Mouse (Mus musculus) liver, embryonic 14.5 days (tissue): ENCODE results near the gene Gm20683. TPM values are rescaled to one million over a fixed set of nuclear protein-coding genes. Genes with fewer than 3 reads are reported as not detected.
"Not testable (repeated sequence)": the region's sequence is repeated elsewhere in the genome, so short reads cannot be mapped to it uniquely, and the experiment has no call there.

Experiments used
- ATAC-seq: fragments of 200-750 bp; cut with Nextera tagmentation; 2 replicates; pipeline ENCODE4 v1.8.0; 2017; ENCODE audit warnings: moderate number of reproducible peaks, mild to moderate bottlenecking, moderate library complexity; ENCODE audit not compliant: insufficient read depth
- DNase-seq, 3 experiments: peaks; one replicate each; pipeline ENCODE4 v3.0.0-alpha.2; 2012 to 2013; ENCODE audit warnings: low read depth in 3 of 3, low spot score in 3 of 3
- H3K27ac ChIP-seq: fragments of 300-500 bp; sonication (generic); 2 replicates; pipeline ENCODE4 v1.5.1; 2014; ENCODE audit warnings: moderate library complexity, mild to moderate bottlenecking, control low read depth, inconsistent platforms
- H3K27me3 ChIP-seq: fragments of 300-500 bp; sonication (generic); 2 replicates; pipeline ENCODE4 v1.6.1; 2014; ENCODE audit warnings: mild to moderate bottlenecking, low read length, moderate library complexity; ENCODE audit not compliant: control insufficient read depth, insufficient read depth
- H3K36me3 ChIP-seq: fragments of 300-500 bp; sonication (generic); replicated peaks from 2 replicates; pipeline ENCODE4 v1.6.1; 2014; ENCODE audit warnings: low read depth; ENCODE audit not compliant: control insufficient read depth, insufficient read depth
- H3K4me1 ChIP-seq, 2 experiments: fragments of 200-500 bp in 1 of 2; fragments of 300-500 bp in 1 of 2; sonication (generic) in 1 of 2; replicated peaks; 2 replicates each; pipeline ENCODE4 v1.6.1; 2012 to 2014; ENCODE audit warnings: antibody characterized with exemption in 1 of 2, inconsistent platforms in 1 of 2, low read length in 1 of 2; ENCODE audit not compliant: control insufficient read depth in 2 of 2, insufficient read depth in 2 of 2
- H3K4me2 ChIP-seq: fragments of 300-500 bp; sonication (generic); 2 replicates; pipeline ENCODE4 v1.6.1; 2014; ENCODE audit warnings: low read depth, mild to moderate bottlenecking, control low read depth, moderate library complexity
- H3K4me3 ChIP-seq, 2 experiments: fragments of 200-500 bp in 1 of 2; fragments of 300-500 bp in 1 of 2; sonication (generic) in 1 of 2; 2 replicates each; pipeline ENCODE4 v1.5.1; 2012 to 2014; ENCODE audit warnings: low read depth in 2 of 2, low read length in 2 of 2, mild to moderate bottlenecking in 2 of 2, control low read depth in 1 of 2, inconsistent platforms in 1 of 2, moderate library complexity in 1 of 2; ENCODE audit not compliant: insufficient read depth in 1 of 2
- H3K9ac ChIP-seq: fragments of 300-500 bp; sonication (generic); replicated peaks from 2 replicates; pipeline ENCODE4 v1.6.1; 2014; ENCODE audit warnings: mild to moderate bottlenecking, control low read depth, moderate library complexity
- H3K9me3 ChIP-seq: fragments of 300-500 bp; sonication (generic); 2 replicates; pipeline ENCODE4 v1.6.1; 2016; ENCODE audit warnings: low read length, mixed read lengths; ENCODE audit not compliant: control insufficient read depth
- CTCF ChIP-seq: IDR thresholded peaks from 2 replicates; pipeline ENCODE4 v1.5.1; 2016; ENCODE audit warnings: antibody characterized with exemption, low read depth, control low read depth
- EP300 ChIP-seq: IDR thresholded peaks from 2 replicates; pipeline ENCODE4 v1.6.1; 2016; ENCODE audit warnings: antibody characterized with exemption, low read depth
- WGBS: fragments of 180-500 bp; shearing (Covaris S2); extraction: QIAGEN DNeasy Blood & Tissue Kit; methylation state at CpG from one replicate; pipeline ENCODE4 v1.1.7; 2014; ENCODE audit not compliant: insufficient replicate concordance; 5-methylcytosine and 5-hydroxymethylcytosine counted together
- polyA plus RNA-seq, 2 experiments: library from polyadenylated mRNA; depleted of rRNA in 1 of 2; stranded (reverse) in 1 of 2; unstranded in 1 of 2; fragments of >200 nt; fragmentation: Nextera tagmentation in 1 of 2; extraction: Ambion mirVana in 1 of 2; gene quantifications; 2 replicates each; pipeline versions ENCODE4 v1.2.1 to v1.2.3; 2012 to 2014

Gene Gm20683
- polyA plus RNA-seq, 2 experiments = 3.3 TPM; not detected in 1

GRCm38 (mm10) chr17:25809606-25810340 is 31.8 kb downstream of the Gm20683 start:
- ATAC-seq = no peak
- 10% methylated on average over 25 of the region's 25 CpGs for WGBS

DNA sequence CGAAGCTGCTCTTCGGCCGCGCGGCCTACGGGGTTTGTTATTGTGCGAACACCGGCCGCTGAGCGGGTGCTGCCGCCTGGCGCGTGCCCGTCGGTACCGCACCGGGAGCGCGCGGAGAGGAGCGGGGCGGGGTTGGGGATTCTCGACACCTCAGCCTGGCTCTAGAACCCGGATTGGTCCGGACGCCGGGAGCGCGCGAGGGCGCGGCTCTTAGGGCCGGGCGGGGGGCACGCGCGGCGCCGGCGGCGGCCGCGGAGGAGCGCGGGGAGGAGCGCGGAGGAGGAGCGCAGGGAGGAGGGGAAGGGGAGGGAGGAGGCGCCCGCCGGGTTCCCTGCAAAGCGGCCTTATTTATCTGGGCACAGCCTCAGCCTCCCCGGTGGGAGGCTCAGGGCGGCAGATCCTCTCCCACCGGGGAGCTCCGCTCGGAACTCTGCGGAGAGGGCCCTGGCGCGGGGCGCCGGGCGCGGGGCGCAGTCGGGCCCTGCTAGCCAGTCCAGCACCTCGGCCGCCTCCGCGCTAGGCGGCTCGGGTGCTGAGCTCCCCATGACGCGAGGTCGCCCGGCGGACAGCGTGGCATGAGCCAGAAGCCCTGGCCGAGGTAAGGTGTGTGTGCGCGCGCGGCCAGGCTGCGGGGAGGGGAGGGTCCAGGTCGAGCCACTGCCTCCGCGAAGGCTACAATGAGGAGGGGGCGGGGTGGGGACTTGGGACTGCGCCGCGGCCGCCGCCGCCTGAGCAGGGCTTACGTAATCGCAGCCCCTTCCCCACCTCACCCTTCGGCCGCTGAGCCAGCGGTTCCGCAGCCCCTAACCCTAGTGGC is 32.6 kb downstream of the Gm20683 start, which contains the start of gene Fbxl16:
TSS of gene Fbxl16 (plus strand) at position 297 of the 817 bp plus-strand sequence.
- Histone ChIP-seq H3K27me3 (peaks cover 43% of the 10 kb centered on the region), H3K9me3 (no peaks in the 10 kb centered on the region), H3K36me3 (no peaks in the 10 kb centered on the region), H3K4me2 (peak within 1 kb of the TSS; percentile 61), H3K27ac (no peak within 1 kb of the TSS), H3K9ac (no peak within 1 kb of the TSS), H3K4me1 (no peaks in the 10 kb centered on the region), H3K4me3 (peak within 1 kb of the TSS; percentile 28 to 53)
- WGBS = 1% methylated on average over 93 of the region's 100 CpGs
- DNase-seq = no peak
- TF ChIP-seq EP300 (no peak), CTCF (peak; percentile 18; the same call in 1 of the 2 replicates)
- ATAC-seq = peak; percentile 55; the same call in 1 of the 2 replicates

More at GRCm38 (mm10) chr17:25809606-25810340, 31.8 kb downstream of the Gm20683 start:
- TF ChIP-seq CTCF (no peak), EP300 (no peak)
- peak overlapping the region; percentile 15 to 53; a peak in 3 of 4 replicates for H3K4me3 ChIP-seq
- H3K27ac ChIP-seq = no peak overlapping the region
- no peaks in the 10 kb centered on the region for H3K36me3 ChIP-seq
- no peaks in the 10 kb centered on the region for H3K4me1 ChIP-seq
- no peaks in the 10 kb centered on the region for H3K9me3 ChIP-seq
- DNase-seq = no peak
- H3K9ac ChIP-seq = no peak overlapping the region
- H3K27me3 ChIP-seq = peaks cover 43% of the 10 kb centered on the region
- H3K4me2 ChIP-seq = peak overlapping the region; percentile 61

- no peaks in the 10 kb centered on the region for H3K4me1 ChIP-seq
- H3K4me3 ChIP-seq = no peak overlapping the region
- no peak for ATAC-seq
- H3K9ac ChIP-seq = no peak overlapping the region
- no peak overlapping the region for H3K4me2 ChIP-seq
- no peaks in the 10 kb centered on the region for H3K9me3 ChIP-seq
- H3K27me3 ChIP-seq = peaks cover 43% of the 10 kb centered on the region
- no peak for DNase-seq
- 29% methylated on average over 5 of the region's 5 CpGs for WGBS
- H3K27ac ChIP-seq = no peak overlapping the region
- no peaks in the 10 kb centered on the region for H3K36me3 ChIP-seq
- TF ChIP-seq CTCF (no peak), EP300 (no peak)
Observed at GRCm38 (mm10) chr17:25808028-25808427, 33.5 kb downstream of the Gm20683 start.

DNA sequence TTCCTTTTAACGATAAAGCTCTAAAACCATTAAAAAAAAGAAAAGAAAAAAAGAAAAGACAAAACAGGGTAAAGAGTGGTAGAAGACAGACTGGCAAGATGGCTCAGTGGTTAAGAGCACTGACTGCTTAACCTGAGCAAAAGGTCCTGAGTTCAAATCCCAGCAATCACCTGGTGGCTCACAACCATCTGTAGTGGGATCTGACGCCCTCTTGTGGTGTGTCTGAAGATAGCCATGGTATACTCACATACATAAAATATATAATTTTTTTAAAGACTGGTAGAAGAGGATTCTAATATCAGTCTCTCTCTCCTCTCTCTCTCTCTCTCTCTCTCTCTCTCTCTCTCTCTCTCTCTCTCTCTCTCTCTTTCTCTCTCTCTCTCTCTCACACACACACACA is 34.1 kb downstream of the Gm20683 start:
- not testable (repeated sequence) for H3K4me1 ChIP-seq, ATAC-seq, DNase-seq, H3K27ac ChIP-seq, H3K9ac ChIP-seq, H3K4me2 ChIP-seq, H3K9me3 ChIP-seq, H3K4me3 ChIP-seq, H3K36me3 ChIP-seq
- TF ChIP-seq CTCF = peak; percentile 21; the same call in 1 of the 2 replicates
- H3K27me3 ChIP-seq = peaks cover 40% of the 10 kb centered on the region
- WGBS = 29% methylated on average over 2 of the region's 2 CpGs

- Histone ChIP-seq H3K9me3 (no peaks in the 10 kb centered on the region), H3K4me3 (no peak overlapping the region), H3K4me2 (no peak overlapping the region), H3K36me3 (no peaks in the 10 kb centered on the region), H3K9ac (no peak overlapping the region), H3K27ac (no peak overlapping the region), H3K27me3 (peaks cover 32% of the 10 kb centered on the region), H3K4me1 (no peaks in the 10 kb centered on the region)
- TF ChIP-seq EP300 = no peak
- TF ChIP-seq CTCF = no peak
- DNase-seq (no peak), ATAC-seq (no peak)
- WGBS = 72% methylated on average over 4 of the region's 4 CpGs
Observed at GRCm38 (mm10) chr17:25806507-25806906, 35.1 kb downstream of the Gm20683 start.
